Mouse (Mus musculus) heart, adult 2 months (tissue): ENCODE data around the gene Uba1.

Experiments used
- CTCF ChIP-seq: fragments of 200-600 bp; IDR thresholded peaks from 2 replicates; pipeline ENCODE4 v1.8.1; 2022; ENCODE audit warnings: antibody characterized with exemption, mild to moderate bottlenecking, moderate library complexity
- EP300 ChIP-seq: fragments of 200-500 bp; IDR thresholded peaks from 2 replicates; pipeline ENCODE4 v1.6.1; 2011; ENCODE audit warnings: low read depth, low read length, control low read depth; ENCODE audit not compliant: insufficient read depth
- POLR2A ChIP-seq: fragments of 200-500 bp; IDR thresholded peaks from 2 replicates; pipeline ENCODE4 v1.6.1; 2011; ENCODE audit warnings: mild to moderate bottlenecking, low read depth, low read length, control low read depth; ENCODE audit not compliant: insufficient read depth

GRCm38 (mm10) chrX:20728681-20729080 lies 70.6 kb downstream of the Uba1 start:
- TF ChIP-seq POLR2A: no peak
- TF ChIP-seq CTCF: no peak
- no peak for TF ChIP-seq EP300
